Mouse (Mus musculus) B cell, adult 67 days (primary cell): Measurements from ENCODE around the gene Polr3gl. TPM values are rescaled to one million over a fixed set of nuclear protein-coding genes. Genes with fewer than 3 reads are reported as not detected.

Experiments used
- total RNA-seq, 2 experiments: library from RNA; stranded (reverse); gene quantifications; 4 replicates each; pipeline ENCODE4 v1.2.4; 2023

Gene Polr3gl
- total RNA-seq = 10 to 100 TPM; 26.1 to 33.7 TPM

GRCm38 (mm10) chr3:96593790-96594560, at the start of gene Polr3gl:
Gene Polr3gl (minus strand): TSS chr3:96594181.

GRCm38 (mm10) chr3:96634928-96635879, 41.2 kb upstream of the Polr3gl start, which contains the start of the genes Pex11b and Gm42957:
Gene Pex11b (plus strand): TSS chr3:96635376.
Gene Gm42957 (plus strand): TSS chr3:96635474.

GRCm38 (mm10) chr3:96629729-96630600, 36.0 kb upstream of the Polr3gl start, which contains the start of gene Rbm8a:
Gene Rbm8a (plus strand): TSS chr3:96629933.

GRCm38 (mm10) chr3:96600639-96601250, 6.8 kb upstream of the Polr3gl start, which contains the start of gene Lix1l:
Gene Lix1l (plus strand): TSS chr3:96601149.

GRCm38 (mm10) chr3:96596228-96596707, 2.3 kb upstream of the Polr3gl start, which contains the start of gene Ankrd34a:
Gene Ankrd34a (plus strand): TSS chr3:96596636.

GRCm38 (mm10) chr3:96576690-96577541, 17.1 kb downstream of the Polr3gl start, which contains the start of gene Gm16253:
Gene Gm16253 (plus strand): TSS chr3:96576984.

GRCm38 (mm10) chr3:96557694-96558093, 36.3 kb downstream of the Polr3gl start, which contains the start of gene Txnip:
Gene Txnip (plus strand): TSS chr3:96557957.

Other genes with a start within 250 kb of the Polr3gl start
- gene BC107364, start 141.9 kb downstream of the Polr3gl start, total RNA-seq = not detected
- gene Hfe2, start 69.0 kb downstream of the Polr3gl start, total RNA-seq = not detected
- gene Txnip, start 36.2 kb downstream of the Polr3gl start, total RNA-seq = 1,000 to 10,000 TPM in 1 of 2 experiments, 100 to 1,000 TPM in 1; 931 to 1,017 TPM
- gene Gm16253, start 17.2 kb downstream of the Polr3gl start, total RNA-seq = not detected
- not detected for gene Ankrd34a, start 2.5 kb upstream of the Polr3gl start, total RNA-seq
- gene Lix1l, start 7.0 kb upstream of the Polr3gl start, total RNA-seq = under 1 TPM; 0.64 to 0.65 TPM
- 10 to 100 TPM; 93.0 to 93.1 TPM for gene Rbm8a, start 35.8 kb upstream of the Polr3gl start, total RNA-seq
- gene Pex11b, start 41.2 kb upstream of the Polr3gl start, total RNA-seq = 10 to 100 TPM; 24.4 to 29.6 TPM
- gene Gm42957, start 41.3 kb upstream of the Polr3gl start, total RNA-seq = under 1 TPM in 1 of 2 experiments, not detected in 1; 0.26 TPM
- 1 to 10 TPM; 2.2 to 2.5 TPM for gene Itga10, start 51.4 kb upstream of the Polr3gl start, total RNA-seq
- gene Ankrd35, start 76.0 kb upstream of the Polr3gl start, total RNA-seq = under 1 TPM in 1 of 2 experiments, not detected in 1; 0.18 TPM
- gene Pias3, start 102.2 kb upstream of the Polr3gl start, total RNA-seq = 10 to 100 TPM; 48.3 to 60.7 TPM
- gene Nudt17, start 114.4 kb upstream of the Polr3gl start, total RNA-seq = 1 to 10 TPM; 1.1 to 1.2 TPM
- 10 to 100 TPM; 51.9 to 64.0 TPM for gene Polr3c, start 133.4 kb upstream of the Polr3gl start, total RNA-seq
- 10 to 100 TPM; 55.8 to 59.7 TPM for gene Rnf115, start 133.5 kb upstream of the Polr3gl start, total RNA-seq
- gene Pdzk1, start 235.1 kb upstream of the Polr3gl start, total RNA-seq = not detected
- gene Cd160, start 235.2 kb upstream of the Polr3gl start, total RNA-seq = 1 to 10 TPM in 1 of 2 experiments, under 1 TPM in 1; 0.90 to 1.2 TPM